Mouse (Mus musculus) lung, adult 2 months (tissue): ENCODE measurements around the gene Gm6169. TPM values are rescaled to one million over a fixed set of nuclear protein-coding genes. Genes with fewer than 3 reads are reported as not detected.
"Not testable (repeated sequence)": the region's sequence is repeated elsewhere in the genome, so short reads cannot be mapped to it uniquely, and the experiment has no call there.

ENCODE experiments used
- DNase-seq: peaks from one replicate; pipeline ENCODE4 v3.0.0; 2022
- H3K4me1 ChIP-seq: fragments of 200-500 bp; 2 replicates; pipeline ENCODE4 v1.6.1; 2011; ENCODE audit warnings: low read length; ENCODE audit not compliant: control insufficient read depth, insufficient read depth
- H3K4me3 ChIP-seq: fragments of 200-500 bp; replicated peaks from 2 replicates; pipeline ENCODE3; 2011; ENCODE audit warnings: low read depth, mild to moderate bottlenecking, control low read depth, low read length; ENCODE audit errors: extremely low read depth
- CTCF ChIP-seq: fragments of 200-500 bp; IDR thresholded peaks from 2 replicates; pipeline ENCODE4 v1.5.1; 2011; ENCODE audit warnings: mild to moderate bottlenecking, low read length, control low read depth; ENCODE audit not compliant: insufficient read depth
- POLR2A ChIP-seq: fragments of 200-500 bp; IDR thresholded peaks from 2 replicates; pipeline ENCODE4 v1.6.1; 2011; ENCODE audit warnings: low read depth, mild to moderate bottlenecking, control low read depth, low read length, borderline replicate concordance; ENCODE audit errors: extremely low read depth
- WGBS: fragments of 180-500 bp; shearing (Covaris S2); methylation state at CpG from one replicate; pipeline ENCODE4 v1.1.7; 2018; 5-methylcytosine and 5-hydroxymethylcytosine counted together
- polyA plus RNA-seq: library from polyadenylated mRNA; depleted of rRNA; stranded (reverse); fragments of >200 nt; gene quantifications from 2 replicates; pipeline ENCODE4 v1.2.3, GENCODE M21; 2012; rRNA removed

Gene Gm6169
- polyA plus RNA-seq = 0.65 and 1.9 TPM in 2 replicates

DNA sequence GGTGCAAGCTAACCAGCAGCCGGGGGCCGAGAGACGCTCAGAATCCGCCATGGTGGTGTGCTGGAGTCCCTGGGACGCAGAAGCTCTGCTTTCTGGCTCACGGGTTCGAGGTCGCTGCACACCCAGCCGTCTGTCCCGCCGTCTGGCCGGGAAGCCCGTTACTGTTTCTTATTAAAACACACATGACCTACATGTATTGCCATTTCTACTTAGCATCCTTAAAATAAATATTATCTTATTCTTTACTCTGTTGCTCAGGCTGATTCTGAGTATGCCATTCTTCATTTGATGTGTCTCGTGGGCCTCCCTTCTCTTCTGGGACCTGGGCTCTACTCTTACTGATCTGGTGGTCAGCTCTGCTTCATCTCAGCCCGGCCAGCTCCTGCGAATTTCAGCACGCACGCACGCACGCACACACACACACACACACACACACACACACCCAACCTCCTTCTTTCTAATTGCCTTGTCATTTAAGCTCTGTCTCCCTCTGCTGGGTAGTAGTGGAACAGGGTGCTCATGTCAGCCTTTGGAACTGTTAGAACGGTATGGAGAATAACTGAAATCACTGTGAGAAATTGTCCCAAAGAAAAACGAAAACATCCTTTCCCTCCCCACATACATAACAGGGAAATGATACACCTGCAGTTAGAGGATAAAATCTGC, at the start of gene Gm6169:
Gene Gm6169 (minus strand): TSS at position 51 of the 666 bp plus-strand sequence.
- DNase-seq = no peak
- peak; percentile 28; the same call in 1 of the 2 replicates for TF ChIP-seq CTCF
- TF ChIP-seq POLR2A = no peak
- no peaks in the 10 kb centered on the region for H3K4me1 ChIP-seq
- no peak within 1 kb of the TSS for H3K4me3 ChIP-seq
- WGBS = 71% methylated on average over 22 of the region's 22 CpGs

DNA sequence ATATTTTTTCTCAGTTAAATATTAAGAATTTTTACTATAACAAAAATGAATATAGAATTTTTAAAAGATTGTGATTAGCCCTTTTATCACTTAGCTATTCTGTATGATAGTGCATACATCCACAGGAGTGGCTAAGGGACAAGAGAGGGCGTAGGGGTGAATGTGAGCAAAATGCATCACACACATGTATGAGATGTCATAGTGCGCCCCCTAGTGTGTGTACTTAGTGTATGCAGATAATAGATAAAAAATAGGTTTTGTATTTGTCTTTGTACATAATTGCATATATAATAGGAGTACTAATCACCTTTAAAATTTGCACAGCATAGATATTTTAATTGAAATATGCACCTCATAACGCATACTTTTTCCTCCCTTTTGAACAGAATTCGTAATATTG, 46.8 kb upstream of the Gm6169 start:
- no peak for TF ChIP-seq POLR2A
- TF ChIP-seq CTCF = 0 out of 2 replicates have a peak, but pooled peaks have one; percentile 9
- 58% methylated on average over 4 of the region's 4 CpGs for WGBS
- DNase-seq = peak; percentile 8
- Histone ChIP-seq H3K4me1 (no peaks in the 10 kb centered on the region), H3K4me3 (no peak overlapping the region)

DNA sequence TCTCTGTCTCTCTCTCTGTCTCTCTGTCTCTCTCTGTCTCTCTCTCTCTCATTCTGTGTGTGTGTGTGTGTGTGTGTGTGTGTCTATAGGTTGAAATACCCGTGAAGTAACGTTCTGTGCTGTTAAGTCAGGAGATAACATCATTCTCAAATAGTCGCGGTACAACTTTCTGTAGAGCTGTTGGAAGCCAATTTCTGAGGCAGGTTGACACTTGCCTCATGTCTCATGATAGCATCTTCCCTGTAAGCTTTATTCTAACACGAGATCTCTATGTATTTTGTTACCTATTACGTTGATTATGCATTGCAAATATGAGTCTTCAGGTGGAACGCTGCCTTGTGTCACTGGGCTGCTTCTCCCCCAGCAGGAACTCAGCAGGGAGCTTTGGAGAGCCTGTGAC, 43.3 kb upstream of the Gm6169 start:
- DNase-seq = no peak
- 87% methylated on average over 7 of the region's 7 CpGs for WGBS

DNA sequence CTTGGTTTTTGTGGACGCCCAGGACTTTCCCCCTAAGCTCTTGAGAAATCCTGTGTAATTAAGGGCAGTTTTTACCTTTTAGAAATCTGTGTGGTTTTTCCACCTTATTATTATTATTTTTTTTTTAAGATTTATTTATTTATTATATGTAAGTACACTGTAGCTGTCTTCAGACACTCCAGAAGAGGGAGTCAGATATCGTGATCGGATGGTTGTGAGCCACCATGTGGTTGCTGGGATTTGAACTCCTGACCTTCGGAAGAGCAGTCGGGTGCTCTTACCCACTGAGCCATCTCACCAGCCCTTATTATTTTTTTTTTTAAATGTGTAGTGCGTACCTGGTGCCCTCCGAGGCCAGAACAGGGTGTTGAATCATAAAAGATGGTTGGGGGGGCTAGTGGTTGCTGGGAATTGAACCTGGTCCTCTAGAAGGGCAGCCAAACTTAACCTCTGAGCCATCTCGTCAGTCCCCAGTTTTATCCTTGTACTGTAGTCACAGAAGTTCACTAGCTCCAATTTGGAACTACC, 39.4 kb upstream of the Gm6169 start:
- H3K4me1 ChIP-seq, DNase-seq: not testable (repeated sequence)
- 24% methylated on average over 8 of the region's 8 CpGs for WGBS
- peak overlapping the region; percentile 83 for H3K4me3 ChIP-seq

More for the DNA sequence above, 43.3 kb upstream of the Gm6169 start:
- no peak for TF ChIP-seq CTCF
- no peak for TF ChIP-seq POLR2A
- H3K4me3 ChIP-seq = no peak overlapping the region
- H3K4me1 ChIP-seq = no peaks in the 10 kb centered on the region

DNA sequence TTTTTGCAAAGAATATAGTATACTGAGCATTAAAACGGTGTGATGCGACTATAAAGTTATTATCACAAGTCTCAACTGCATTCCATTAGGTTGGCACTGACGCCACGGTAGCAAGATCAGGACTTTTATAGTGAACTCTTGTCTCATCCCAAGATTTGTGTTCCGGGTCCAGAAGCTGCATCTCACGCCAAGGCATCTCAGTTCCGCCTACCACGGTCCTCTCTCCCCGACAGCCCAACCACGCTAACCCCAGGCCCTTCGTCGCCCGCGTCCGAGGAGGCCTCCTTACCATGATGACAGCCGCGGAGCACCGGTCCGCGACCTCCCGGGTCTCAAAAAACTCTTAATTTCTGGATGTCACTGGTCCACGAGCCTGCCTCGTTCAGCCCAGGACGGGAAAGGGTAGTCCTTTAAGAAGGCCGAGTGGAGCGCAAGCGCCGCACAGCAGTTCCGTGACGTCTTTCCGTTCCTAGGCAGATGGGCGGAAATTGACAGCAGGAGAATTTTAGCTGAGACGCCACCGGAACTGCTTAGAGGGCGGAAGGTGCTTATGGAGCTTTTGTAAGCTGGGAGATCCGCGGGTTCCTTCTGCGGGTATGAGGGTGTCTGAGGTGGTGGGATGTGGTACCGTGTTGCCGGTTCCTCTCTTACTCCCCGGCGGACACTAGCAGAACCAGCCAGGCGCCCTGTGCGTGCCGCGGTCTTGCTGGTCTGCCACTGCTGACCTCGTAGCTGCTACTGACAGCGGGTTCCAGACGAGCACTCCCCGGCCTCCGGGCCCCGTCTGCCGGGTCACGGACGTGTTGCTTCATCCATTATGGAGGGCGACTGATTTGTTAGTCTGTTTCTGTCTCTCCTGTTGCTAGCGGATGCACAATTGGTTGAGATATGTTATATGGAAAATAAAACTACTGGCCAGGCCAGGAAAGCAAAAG, 38.7 kb upstream of the Gm6169 start, which contains the start of the genes Gfm2 and Nsa2:
Gene Gfm2 (plus strand): TSS at position 472 of the 935 bp plus-strand sequence.
Gene Nsa2 (minus strand): TSS at position 472 of the 935 bp plus-strand sequence.
- no peaks in the 10 kb centered on the region; the same call in 1 of the 2 replicates for H3K4me1 ChIP-seq
- WGBS = under 1% methylated on average over 57 of the region's 57 CpGs
- H3K4me3 ChIP-seq = peak within 1 kb of the TSS; percentile 83
- peak; percentile 67; the same call in 1 of the 2 replicates for TF ChIP-seq POLR2A
- TF ChIP-seq CTCF = no peak
- peak; percentile 86 for DNase-seq

DNA sequence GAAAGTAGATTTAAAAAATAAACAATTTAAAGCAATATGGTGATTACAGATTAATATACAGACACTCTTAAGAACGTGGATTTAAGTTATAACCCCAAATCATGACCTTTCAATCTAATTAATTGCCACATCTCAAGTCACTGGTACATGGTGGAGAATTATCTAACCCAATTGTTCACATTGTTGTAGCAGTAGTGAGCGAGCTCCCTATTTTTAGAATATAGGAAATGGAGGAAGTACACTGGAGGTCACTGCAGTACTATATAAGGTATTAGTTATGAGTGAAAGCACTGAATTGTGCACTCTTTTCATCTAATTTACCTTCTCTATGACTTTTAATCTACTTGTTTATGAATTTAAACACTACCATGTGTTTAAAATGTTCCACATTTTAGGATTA, 31.4 kb upstream of the Gm6169 start:
- DNase-seq, H3K4me1 ChIP-seq, H3K4me3 ChIP-seq: not testable (repeated sequence)
- no CpG with 5 or more reads among the region's 2 CpGs for WGBS

DNA sequence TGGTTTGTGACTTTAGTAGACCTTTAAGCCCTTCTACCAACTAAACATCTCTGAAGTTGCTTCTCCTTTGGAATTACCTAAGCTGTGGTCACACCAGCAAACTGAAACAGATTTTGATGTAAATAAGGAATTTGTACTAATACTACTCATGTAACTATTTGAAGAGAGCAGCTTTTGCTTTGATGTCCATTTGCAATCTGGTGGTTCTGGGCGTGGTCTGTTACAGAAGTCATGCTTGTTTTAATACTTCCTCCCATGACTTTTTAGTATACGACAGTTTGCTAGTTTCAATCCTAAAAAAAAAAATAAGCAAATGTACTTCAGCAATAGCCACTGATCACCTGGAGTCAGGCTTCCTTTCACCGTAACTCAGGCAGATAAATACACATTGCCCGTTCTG, 30.6 kb upstream of the Gm6169 start:
- H3K4me3 ChIP-seq, DNase-seq, H3K4me1 ChIP-seq: not testable (repeated sequence)
- 51% methylated on average over 4 of the region's 4 CpGs for WGBS

DNA sequence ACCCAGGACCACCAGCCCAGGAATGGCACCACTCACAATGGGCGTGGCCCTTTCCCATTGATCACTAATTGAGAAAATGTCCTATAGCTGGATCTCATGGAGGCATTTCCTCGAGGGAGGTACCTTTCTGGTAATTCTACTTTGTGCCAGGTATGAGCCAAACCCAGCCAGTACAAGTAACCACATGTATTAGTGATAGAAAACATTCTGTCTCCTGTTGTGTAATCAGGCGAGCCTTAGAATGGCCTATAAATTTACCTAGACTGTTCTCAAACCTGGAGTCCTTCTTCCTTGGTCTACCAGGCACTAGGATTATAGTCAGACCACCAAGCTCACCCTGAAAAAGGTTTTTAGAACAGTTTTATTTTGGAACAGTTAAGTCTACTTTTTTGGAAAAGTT, 22.3 kb upstream of the Gm6169 start:
- TF ChIP-seq POLR2A (no peak), CTCF (no peak)
- Histone ChIP-seq H3K4me1 (no peaks in the 10 kb centered on the region), H3K4me3 (no peak overlapping the region)
- no peak for DNase-seq
- WGBS = 73% methylated on average over 3 of the region's 3 CpGs

DNA sequence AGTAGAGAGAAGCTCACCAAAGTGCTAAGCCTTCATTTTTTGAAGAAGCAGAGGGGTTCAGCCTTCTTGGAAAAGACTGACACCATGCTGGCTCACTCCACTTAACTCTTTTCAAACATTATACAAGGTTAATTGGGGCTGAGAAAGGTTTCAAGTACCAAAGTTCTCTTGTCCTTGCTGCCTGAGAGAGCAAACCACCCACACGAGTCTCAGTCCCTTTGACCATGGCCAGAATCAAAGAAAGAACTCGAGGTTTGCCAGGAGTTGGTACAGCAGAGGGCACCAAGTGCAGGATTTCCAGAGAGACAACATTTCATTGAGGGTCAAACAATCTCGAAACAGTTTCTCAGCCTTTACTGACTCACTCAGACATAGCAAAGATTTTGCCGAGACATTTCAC, 10.0 kb upstream of the Gm6169 start:
- no peak overlapping the region for H3K4me3 ChIP-seq
- H3K4me1 ChIP-seq = no peaks in the 10 kb centered on the region
- no peak for DNase-seq
- WGBS = 69% methylated on average over 4 of the region's 4 CpGs
- TF ChIP-seq CTCF (no peak), POLR2A (no peak)

DNA sequence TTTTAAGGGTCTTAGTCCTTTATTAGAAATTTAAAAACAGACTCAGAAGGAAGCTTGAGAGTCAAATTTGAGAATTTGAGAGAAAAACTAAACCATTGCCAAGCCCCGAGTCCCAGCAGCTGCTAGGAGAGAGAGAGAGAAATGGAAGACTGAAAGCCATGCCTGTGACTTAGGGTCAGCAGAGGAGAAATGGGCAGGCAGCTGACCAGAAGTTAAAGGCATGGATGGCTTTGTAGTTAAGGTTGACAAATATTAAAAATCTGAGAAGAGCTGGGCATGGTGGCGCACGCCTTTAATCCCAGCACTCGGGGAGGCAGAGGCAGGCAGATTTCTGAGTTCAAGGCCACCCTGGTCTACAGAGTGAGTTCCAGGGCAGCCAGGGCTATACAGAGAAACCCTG, 8.7 kb upstream of the Gm6169 start:
- not testable (repeated sequence) for H3K4me3 ChIP-seq, H3K4me1 ChIP-seq, DNase-seq
- WGBS = 92% methylated on average over 4 of the region's 4 CpGs
